Mouse (Mus musculus) limb, embryonic 11.5 days (tissue): ENCODE results near the gene Vwa8. TPM values are rescaled to one million over a fixed set of nuclear protein-coding genes. Genes with fewer than 3 reads are reported as not detected.

Experiments used
- ATAC-seq: fragments of 200-750 bp; cut with Nextera tagmentation; 2 replicates; pipeline ENCODE4 v1.8.0; 2017; ENCODE audit warnings: low read depth; ENCODE audit not compliant: insufficient number of reproducible peaks, low FRiP score, low TSS enrichment
- DNase-seq: peaks from one replicate; pipeline ENCODE4 v3.0.0-alpha.2; 2015; ENCODE audit warnings: low spot score
- H3K27ac ChIP-seq: fragments of 300-500 bp; sonication (generic); replicated peaks from 2 replicates; pipeline ENCODE4 v1.5.1; 2014; ENCODE audit warnings: low read depth, mild to moderate bottlenecking, low read length
- H3K27me3 ChIP-seq: fragments of 300-500 bp; sonication (generic); 2 replicates; pipeline ENCODE4 v1.6.1; 2014; ENCODE audit warnings: mild to moderate bottlenecking, low read length, mixed read lengths; ENCODE audit not compliant: control insufficient read depth, insufficient read depth
- H3K36me3 ChIP-seq: fragments of 300-500 bp; sonication (generic); 2 replicates; pipeline ENCODE4 v1.6.1; 2014; ENCODE audit warnings: mild to moderate bottlenecking, low read length, moderate library complexity, mixed read lengths; ENCODE audit not compliant: control insufficient read depth, insufficient read depth
- H3K4me1 ChIP-seq: fragments of 300-500 bp; sonication (generic); 2 replicates; pipeline ENCODE4 v1.6.1; 2014; ENCODE audit warnings: low read length, mixed read lengths; ENCODE audit not compliant: control insufficient read depth, insufficient read depth
- H3K4me2 ChIP-seq: fragments of 300-500 bp; sonication (generic); 2 replicates; pipeline ENCODE4 v1.6.1; 2014; ENCODE audit warnings: low read depth, mild to moderate bottlenecking, moderate library complexity; ENCODE audit not compliant: severe bottlenecking
- H3K4me3 ChIP-seq: fragments of 300-500 bp; sonication (generic); 2 replicates; pipeline ENCODE4 v1.5.1; 2014; ENCODE audit warnings: low read depth, low read length
- H3K9ac ChIP-seq: fragments of 300-500 bp; sonication (generic); 2 replicates; pipeline ENCODE4 v1.6.1; 2014; ENCODE audit warnings: mild to moderate bottlenecking, low read length
- H3K9me3 ChIP-seq: fragments of 300-500 bp; sonication (generic); 2 replicates; pipeline ENCODE4 v1.6.1; 2016; ENCODE audit warnings: low read length; ENCODE audit not compliant: control insufficient read depth
- WGBS: fragments of 180-500 bp; shearing (Covaris S2); extraction: QIAGEN DNeasy Blood & Tissue Kit; methylation state at CpG from one replicate; pipeline ENCODE4 v1.1.7; 2014; 5-methylcytosine and 5-hydroxymethylcytosine counted together
- polyA plus RNA-seq: library from polyadenylated mRNA; unstranded; fragments of >200 nt; fragmentation: Nextera tagmentation; extraction: Ambion mirVana; gene quantifications from 2 replicates; pipeline ENCODE4 v1.2.1, GENCODE M21; 2014

Vwa8 gene
- polyA plus RNA-seq, 1 experiment from 2014 or later: 10.2 TPM

DNA sequence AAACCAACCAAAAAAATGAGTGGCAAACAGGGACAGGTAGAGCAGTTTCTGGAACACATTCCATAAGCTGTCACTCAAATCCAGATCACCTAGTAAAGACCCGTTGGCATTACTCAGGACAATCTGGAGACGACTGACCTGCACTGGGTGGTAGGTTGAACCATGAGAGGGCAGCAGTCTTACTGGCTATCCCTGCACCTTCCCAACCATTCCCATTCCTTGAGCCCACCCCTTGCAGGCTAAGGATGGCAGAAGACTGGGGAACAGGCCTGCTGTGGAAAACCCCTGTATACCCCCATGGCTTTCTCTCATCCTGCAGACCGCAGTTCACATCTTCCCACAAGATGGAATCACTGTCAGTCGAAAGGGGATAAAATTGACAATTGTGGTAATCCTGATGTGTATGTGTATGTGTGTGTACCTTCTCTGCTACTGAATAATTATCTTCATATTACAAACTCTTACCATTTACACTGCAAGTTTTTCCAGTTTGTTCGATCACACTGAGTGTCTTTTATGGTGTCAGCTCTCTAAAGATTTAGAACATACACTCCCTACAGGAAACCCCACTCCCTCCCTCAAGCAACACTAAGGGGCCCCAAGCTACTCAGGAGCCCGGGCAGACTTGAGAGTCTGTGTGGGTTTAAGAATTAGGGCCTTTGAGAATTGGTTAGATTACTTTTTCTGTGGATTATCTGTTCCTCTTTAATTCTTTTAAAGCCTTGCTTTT is 393.0 kb downstream of the Vwa8 start:
- DNase-seq (no peak), ATAC-seq (no peak)
- Histone ChIP-seq H3K4me2 (no peak overlapping the region), H3K27ac (no peak overlapping the region), H3K4me3 (no peak overlapping the region), H3K27me3 (no peaks in the 10 kb centered on the region), H3K36me3 (no peaks in the 10 kb centered on the region), H3K9me3 (no peaks in the 10 kb centered on the region), H3K4me1 (no peaks in the 10 kb centered on the region), H3K9ac (no peak overlapping the region)
- 60% methylated on average over 6 of the region's 6 CpGs for WGBS

DNA sequence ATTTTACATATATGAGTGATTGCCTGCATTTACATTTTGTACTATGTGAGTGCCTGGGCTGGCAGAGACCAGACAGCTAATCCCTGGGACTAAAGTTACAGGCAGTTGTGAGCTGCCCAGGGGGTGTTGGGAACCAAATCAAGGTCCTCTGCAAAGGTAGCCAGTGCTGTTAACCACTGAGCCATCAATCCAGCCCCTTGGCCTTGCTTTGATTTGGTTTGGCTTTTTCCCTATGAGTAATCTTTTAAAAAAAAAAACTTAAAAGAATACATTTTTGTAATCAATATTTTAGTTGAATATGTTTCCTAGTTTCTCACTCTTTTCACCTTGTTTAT is 393.5 kb downstream of the Vwa8 start:
- DNase-seq (no peak), ATAC-seq (no peak)
- Histone ChIP-seq H3K9me3 (no peaks in the 10 kb centered on the region), H3K36me3 (no peaks in the 10 kb centered on the region), H3K9ac (no peak overlapping the region), H3K4me3 (no peak overlapping the region), H3K27ac (no peak overlapping the region), H3K27me3 (no peaks in the 10 kb centered on the region), H3K4me2 (no peak overlapping the region), H3K4me1 (no peaks in the 10 kb centered on the region)

DNA sequence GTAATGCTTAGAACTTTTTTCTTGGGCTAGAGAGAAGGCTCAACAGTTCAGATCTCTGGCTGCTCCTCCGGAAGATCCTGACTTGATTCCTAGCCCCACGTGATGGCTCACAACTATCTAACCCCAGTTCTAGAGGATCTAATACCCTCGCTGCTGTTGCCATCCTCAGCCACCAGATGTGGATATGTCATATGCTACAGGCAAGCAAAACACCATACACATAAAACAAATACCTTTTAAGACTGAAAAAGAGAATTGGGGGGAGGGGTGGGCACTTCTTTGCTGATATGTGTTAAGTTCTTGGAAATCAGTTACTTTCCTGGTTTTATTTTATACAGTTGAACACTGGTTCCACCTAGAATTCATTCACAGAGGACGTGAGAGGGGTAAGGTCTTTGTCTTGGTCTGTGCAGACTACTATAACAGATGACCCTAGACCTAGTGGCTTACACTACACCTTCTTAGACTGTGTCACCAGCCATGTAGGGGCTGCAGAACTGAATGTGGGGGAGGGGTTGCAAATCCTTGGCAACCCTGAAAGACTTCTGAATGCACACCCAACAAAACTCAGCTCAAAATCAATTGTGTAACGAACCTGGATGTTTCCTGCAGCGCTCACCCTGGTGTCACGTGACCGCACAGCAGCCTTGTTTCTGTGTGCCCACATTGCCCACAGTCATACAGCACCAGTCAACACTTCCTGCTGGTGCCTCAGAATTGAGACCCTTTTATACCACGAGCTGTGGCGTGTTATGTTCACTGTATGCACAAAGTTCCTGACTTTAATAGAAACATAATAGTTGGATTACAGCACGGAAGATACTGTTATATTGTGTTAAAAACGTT is 394.4 kb downstream of the Vwa8 start:
- Histone ChIP-seq H3K4me2 (no peak overlapping the region), H3K27me3 (no peaks in the 10 kb centered on the region), H3K4me1 (no peaks in the 10 kb centered on the region), H3K36me3 (no peaks in the 10 kb centered on the region), H3K9me3 (no peaks in the 10 kb centered on the region), H3K9ac (no peak overlapping the region), H3K4me3 (no peak overlapping the region), H3K27ac (no peak overlapping the region)
- 86% methylated on average over 12 of the region's 12 CpGs for WGBS
- DNase-seq: no peak
- no peak for ATAC-seq

DNA sequence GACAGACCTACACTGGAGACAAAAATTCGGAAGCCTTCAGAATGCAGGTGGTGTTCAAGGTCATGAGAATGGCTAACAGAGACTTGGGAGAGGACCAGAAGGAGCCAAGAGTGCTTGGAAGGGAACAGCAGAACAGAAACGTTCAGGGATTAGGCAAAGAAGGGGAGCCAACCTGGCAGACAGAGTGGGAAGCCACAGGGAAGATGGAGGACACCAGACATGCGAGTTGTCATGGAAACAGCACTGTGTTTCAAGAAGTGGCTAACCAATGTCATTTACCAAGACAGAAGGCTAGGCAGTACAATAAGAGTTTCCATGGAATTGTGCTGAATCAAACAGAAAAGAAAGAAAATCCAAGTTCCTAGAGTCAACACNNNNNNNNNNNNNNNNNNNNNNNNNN is 395.7 kb downstream of the Vwa8 start:
- Histone ChIP-seq H3K4me2 (no peak overlapping the region), H3K4me1 (no peaks in the 10 kb centered on the region), H3K4me3 (no peak overlapping the region), H3K9me3 (no peaks in the 10 kb centered on the region), H3K9ac (no peak overlapping the region), H3K27ac (no peak overlapping the region), H3K36me3 (no peaks in the 10 kb centered on the region), H3K27me3 (no peaks in the 10 kb centered on the region)
- no peak for ATAC-seq
- DNase-seq: no peak
- WGBS: 65% methylated on average over 3 of the region's 3 CpGs

DNA sequence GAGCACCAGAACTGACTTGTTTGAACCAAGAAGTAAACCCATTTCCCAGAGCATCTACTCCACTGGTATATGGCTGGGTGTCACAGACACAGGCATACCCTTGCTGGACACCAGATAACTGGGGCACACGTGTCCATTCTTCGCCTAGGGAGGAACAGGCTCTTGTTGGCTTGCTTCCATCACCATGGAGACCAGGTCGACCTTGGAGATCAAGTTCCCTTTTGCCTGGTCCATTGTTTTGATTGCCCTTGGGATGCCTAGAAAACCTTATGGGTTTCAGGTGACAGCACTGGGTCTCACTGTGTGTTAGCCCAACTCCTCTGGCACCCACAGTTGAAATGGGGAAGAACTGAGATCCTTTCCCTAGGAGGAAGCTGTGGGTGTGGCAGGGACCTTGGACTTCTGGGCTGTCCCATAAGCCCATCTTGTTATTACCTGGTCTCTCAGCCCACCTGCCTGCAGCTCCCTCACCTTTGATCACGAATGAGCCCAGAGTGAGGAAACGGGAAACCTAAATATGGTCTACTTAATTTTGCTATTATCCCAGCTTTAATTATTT is 403.0 kb downstream of the Vwa8 start:
- DNase-seq (no peak), ATAC-seq (no peak)
- Histone ChIP-seq H3K9me3 (no peaks in the 10 kb centered on the region), H3K36me3 (no peaks in the 10 kb centered on the region), H3K27me3 (no peaks in the 10 kb centered on the region), H3K9ac (no peak overlapping the region), H3K4me3 (no peak overlapping the region), H3K4me2 (no peak overlapping the region), H3K27ac (no peak overlapping the region), H3K4me1 (no peaks in the 10 kb centered on the region)
- 78% methylated on average over 5 of the region's 5 CpGs for WGBS

Other genes starting within 250 kb of the Vwa8 start
- 0.87 and 1.3 TPM in 2 replicates for gene Dgkh, start 116.3 kb upstream of the Vwa8 start, polyA plus RNA-seq